Mouse (Mus musculus): ENCODE results near the gene Rufy4. TPM values are rescaled to one million over a fixed set of nuclear protein-coding genes. Genes with fewer than 3 reads are reported as not detected.

Rufy4 gene
- polyA plus RNA-seq, 1 experiment from 2014 or later: 0.42 TPM

- TF ChIP-seq CTCF (IDR thresholded peaks at IDR 0.05): no peak
- TF ChIP-seq EP300 (IDR thresholded peaks at IDR 0.05): no peak
- H3K9ac ChIP-seq (replicated peaks; ENCODE audit: low read depth): no peak overlapping the region
- no peak for ATAC-seq
- H3K36me3 ChIP-seq (ENCODE audit: insufficient read depth, low read length): no peaks in the 10 kb centered on the region
- H3K4me2 ChIP-seq (replicated peaks; ENCODE audit: low read depth, low read length): no peak overlapping the region
- WGBS: 73% methylated on average over 17 of the region's 17 CpGs
- no peak for DNase-seq (ENCODE audit: low spot score)
- no peak overlapping the region for H3K4me3 ChIP-seq (ENCODE audit: low read depth, low read length)
- no peaks in the 10 kb centered on the region for H3K27me3 ChIP-seq (replicated peaks; ENCODE audit: insufficient read depth, low read length)
- H3K9me3 ChIP-seq (ENCODE audit: low read length): no peaks in the 10 kb centered on the region
- no peak overlapping the region for H3K27ac ChIP-seq (ENCODE audit: low read length)
- H3K4me1 ChIP-seq (ENCODE audit: insufficient read depth, low read depth, low read length): no peaks in the 10 kb centered on the region
These were observed 71.5 kb downstream of the Rufy4 start for GRCm38 (mm10) chr1:74196621-74197419.

Other genes with a start within 250 kb of the Rufy4 start
- gene Tns1, start 1.1 kb upstream of the Rufy4 start, polyA plus RNA-seq (2015; fragmentation: Nextera tagmentation; extraction: Ambion mirVana): 184 and 185 TPM in 2 replicates
- gene Cxcr2, start 28.4 kb downstream of the Rufy4 start, polyA plus RNA-seq (2015; fragmentation: Nextera tagmentation; extraction: Ambion mirVana): 1.9 and 2.4 TPM in 2 replicates
- gene Cxcr1, start 69.1 kb downstream of the Rufy4 start, polyA plus RNA-seq (2015; fragmentation: Nextera tagmentation; extraction: Ambion mirVana): not detected in 2 replicates
- 465 and 473 TPM in 2 replicates for gene Arpc2, start 110.5 kb downstream of the Rufy4 start, polyA plus RNA-seq (2015; fragmentation: Nextera tagmentation; extraction: Ambion mirVana)
- gene Gpbar1, start 153.0 kb downstream of the Rufy4 start, polyA plus RNA-seq (2015; fragmentation: Nextera tagmentation; extraction: Ambion mirVana): 0.18 and 0.30 TPM in 2 replicates
- gene Aamp, start 159.2 kb downstream of the Rufy4 start, polyA plus RNA-seq (2015; fragmentation: Nextera tagmentation; extraction: Ambion mirVana): 213 and 214 TPM in 2 replicates
- gene Pnkd, start 159.4 kb downstream of the Rufy4 start, polyA plus RNA-seq (2015; fragmentation: Nextera tagmentation; extraction: Ambion mirVana): 88.7 and 91.4 TPM in 2 replicates
- gene Tmbim1, start 180.1 kb downstream of the Rufy4 start, polyA plus RNA-seq (2015; fragmentation: Nextera tagmentation; extraction: Ambion mirVana): 148 and 149 TPM in 2 replicates
- 3.4 and 5.1 TPM in 2 replicates for gene Catip, start 236.6 kb downstream of the Rufy4 start, polyA plus RNA-seq (2015; fragmentation: Nextera tagmentation; extraction: Ambion mirVana)
- gene Slc11a1, start 249.7 kb downstream of the Rufy4 start, polyA plus RNA-seq (2015; fragmentation: Nextera tagmentation; extraction: Ambion mirVana): 4.6 and 4.8 TPM in 2 replicates